Mouse (Mus musculus) intestine, embryonic 16.5 days (tissue): ENCODE measurements around the gene Dalrd3. TPM values are rescaled to one million over a fixed set of nuclear protein-coding genes. Genes with fewer than 3 reads are reported as not detected.

Experiments
- ATAC-seq: fragments of 200-750 bp; cut with Nextera tagmentation; 2 replicates; pipeline ENCODE4 v1.8.0; 2017; ENCODE audit warnings: moderate TSS enrichment, moderate library complexity
- H3K27ac ChIP-seq: fragments of 300-500 bp; sonication (generic); 2 replicates; pipeline ENCODE4 v1.5.1; 2014; ENCODE audit warnings: mild to moderate bottlenecking, low read length
- H3K27me3 ChIP-seq: fragments of 300-500 bp; sonication (generic); replicated peaks from 2 replicates; pipeline ENCODE4 v1.6.1; 2014; ENCODE audit warnings: low read length, control low read depth, mixed read lengths; ENCODE audit not compliant: control insufficient read depth, insufficient read depth
- H3K36me3 ChIP-seq: fragments of 300-500 bp; sonication (generic); 2 replicates; pipeline ENCODE4 v1.6.1; 2014; ENCODE audit warnings: low read length, control low read depth; ENCODE audit not compliant: control insufficient read depth, insufficient read depth
- H3K4me1 ChIP-seq: fragments of 300-500 bp; sonication (generic); 2 replicates; pipeline ENCODE4 v1.6.1; 2014; ENCODE audit warnings: low read length, control low read depth, mixed read lengths; ENCODE audit not compliant: control insufficient read depth, insufficient read depth
- H3K4me2 ChIP-seq: fragments of 300-500 bp; sonication (generic); 2 replicates; pipeline ENCODE4 v1.6.1; 2014; ENCODE audit warnings: low read depth, low read length, control low read depth
- H3K4me3 ChIP-seq: fragments of 300-500 bp; sonication (generic); 2 replicates; pipeline ENCODE4 v1.5.1; 2014; ENCODE audit warnings: mild to moderate bottlenecking, low read length
- H3K9ac ChIP-seq: fragments of 300-500 bp; sonication (generic); 2 replicates; pipeline ENCODE4 v1.6.1; 2014; ENCODE audit warnings: low read depth, low read length
- H3K9me3 ChIP-seq: fragments of 300-500 bp; sonication (generic); 2 replicates; pipeline ENCODE4 v1.6.1; 2016; ENCODE audit warnings: low read length, control low read depth; ENCODE audit not compliant: control insufficient read depth
- WGBS: fragments of 180-500 bp; shearing (Covaris S2); extraction: QIAGEN DNeasy Blood & Tissue Kit; methylation state at CpG from one replicate; pipeline ENCODE4 v1.1.7; 2014; 5-methylcytosine and 5-hydroxymethylcytosine counted together
- polyA plus RNA-seq: library from polyadenylated mRNA; unstranded; fragments of >200 nt; fragmentation: Nextera tagmentation; extraction: Ambion mirVana; gene quantifications from 2 replicates; pipeline ENCODE4 v1.2.1, GENCODE M21; 2015

Dalrd3 gene
- polyA plus RNA-seq = 100 and 115 TPM in 2 replicates

- Histone ChIP-seq H3K4me1 (peaks cover 34% of the 10 kb centered on the region), H3K27me3 (no peaks in the 10 kb centered on the region), H3K36me3 (peaks cover 12% of the 10 kb centered on the region), H3K9me3 (no peaks in the 10 kb centered on the region), H3K9ac (peak within 1 kb of the TSS; percentile 73), H3K27ac (peak within 1 kb of the TSS; percentile 98), H3K4me2 (peak within 1 kb of the TSS; percentile 98), H3K4me3 (peak within 1 kb of the TSS; percentile 82)
- WGBS = 6% methylated on average over 42 of the region's 42 CpGs
- ATAC-seq = peak; percentile 61
Observed at GRCm38 (mm10) chr9:108569381-108570206, at the start of gene Dalrd3. Dalrd3 (plus strand) TSS chr9:108569886.

GRCm38 (mm10) chr9:108521604-108522003 is 48.1 kb upstream of the Dalrd3 start:
- 81% methylated on average over 2 of the region's 2 CpGs for WGBS
- ATAC-seq = no peak
- no peaks in the 10 kb centered on the region for H3K27me3 ChIP-seq
- H3K4me2 ChIP-seq = no peak overlapping the region
- H3K4me3 ChIP-seq = no peak overlapping the region
- H3K4me1 ChIP-seq = peaks cover 10% of the 10 kb centered on the region
- H3K9me3 ChIP-seq = no peaks in the 10 kb centered on the region
- H3K27ac ChIP-seq = no peak overlapping the region
- no peak overlapping the region for H3K9ac ChIP-seq
- no peaks in the 10 kb centered on the region for H3K36me3 ChIP-seq

DNA sequence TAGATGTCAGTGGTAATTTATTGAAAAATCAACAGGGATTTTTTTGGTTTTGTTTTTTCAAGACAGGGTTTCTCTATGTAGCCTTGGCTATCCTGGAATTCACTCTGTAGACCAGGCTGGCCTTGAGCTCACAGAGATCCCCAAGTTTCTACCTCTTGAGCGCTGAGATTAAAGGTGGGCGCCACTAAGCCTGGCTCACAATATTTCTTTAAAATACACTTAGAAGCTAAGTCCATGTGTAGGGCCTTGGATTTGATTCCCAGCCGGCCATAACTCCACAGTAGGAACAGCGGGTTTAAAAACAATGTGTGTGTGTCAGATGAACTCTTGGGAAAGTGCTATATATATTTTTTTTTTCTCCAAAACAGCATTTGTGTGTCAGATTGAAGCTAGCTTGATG is 46.3 kb upstream of the Dalrd3 start:
- H3K4me3 ChIP-seq = no peak overlapping the region
- H3K4me1 ChIP-seq = peaks cover 10% of the 10 kb centered on the region
- H3K27me3 ChIP-seq = no peaks in the 10 kb centered on the region
- WGBS = 95% methylated on average over 4 of the region's 4 CpGs
- no peak overlapping the region for H3K9ac ChIP-seq
- H3K9me3 ChIP-seq = no peaks in the 10 kb centered on the region
- H3K4me2 ChIP-seq = no peak overlapping the region
- no peaks in the 10 kb centered on the region for H3K36me3 ChIP-seq
- no peak overlapping the region for H3K27ac ChIP-seq
- ATAC-seq = no peak

DNA sequence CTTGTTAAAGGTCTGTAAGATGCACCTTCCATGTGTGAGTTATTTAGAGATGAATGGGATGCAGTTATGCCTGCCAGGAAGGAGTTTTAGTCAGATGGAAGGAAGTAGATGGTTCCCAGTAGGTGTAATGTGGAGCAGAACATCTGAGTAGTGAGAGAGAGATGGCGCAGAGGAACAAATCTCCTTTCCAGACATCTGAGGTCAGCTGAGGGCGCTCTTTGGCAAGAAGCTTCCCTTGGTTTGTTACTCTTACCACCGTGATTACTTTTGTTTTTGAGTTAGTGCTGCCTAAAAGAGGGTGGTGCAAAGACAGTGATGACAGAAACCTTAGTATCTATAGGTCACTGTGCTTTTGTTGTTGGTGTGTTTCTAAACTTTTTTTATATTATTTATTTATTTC is 44.3 kb upstream of the Dalrd3 start:
- Histone ChIP-seq H3K4me2 (no peak overlapping the region), H3K4me1 (no peaks in the 10 kb centered on the region), H3K36me3 (peaks cover 4% of the 10 kb centered on the region; the same call in 1 of the 2 replicates), H3K27ac (no peak overlapping the region), H3K9me3 (no peaks in the 10 kb centered on the region), H3K9ac (no peak overlapping the region), H3K27me3 (no peaks in the 10 kb centered on the region), H3K4me3 (no peak overlapping the region)
- ATAC-seq = no peak
- WGBS = 83% methylated on average over 3 of the region's 3 CpGs

DNA sequence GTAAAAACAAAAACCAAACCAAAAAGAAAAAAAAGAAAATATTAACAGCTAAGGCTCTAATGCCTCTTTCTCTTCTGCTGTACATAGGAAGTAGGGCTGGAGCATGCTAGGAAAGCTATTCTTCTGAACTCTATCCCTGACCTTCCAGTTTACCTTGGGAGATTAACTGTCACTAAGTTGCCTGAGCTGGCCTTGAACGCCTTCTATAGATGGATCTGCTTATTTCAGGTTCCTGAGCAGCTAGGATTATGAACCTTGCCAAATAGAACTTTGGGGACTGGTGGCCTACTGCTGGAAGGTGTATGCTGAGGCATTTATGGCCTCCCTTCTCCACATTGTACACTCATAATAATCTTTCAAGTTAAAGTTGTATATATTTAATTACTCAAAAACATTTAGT is 38.7 kb upstream of the Dalrd3 start:
- Histone ChIP-seq H3K36me3 (peaks cover 21% of the 10 kb centered on the region), H3K27ac (no peak overlapping the region), H3K9me3 (no peaks in the 10 kb centered on the region), H3K4me2 (no peak overlapping the region), H3K4me3 (no peak overlapping the region), H3K4me1 (no peaks in the 10 kb centered on the region), H3K27me3 (no peaks in the 10 kb centered on the region), H3K9ac (no peak overlapping the region)
- 89% methylated on average over 1 of the region's 1 CpGs for WGBS
- no peak for ATAC-seq

GRCm38 (mm10) chr9:108531496-108531895 is 38.2 kb upstream of the Dalrd3 start:
- Histone ChIP-seq H3K4me2 (no peak overlapping the region), H3K27ac (no peak overlapping the region), H3K4me1 (no peaks in the 10 kb centered on the region), H3K27me3 (no peaks in the 10 kb centered on the region), H3K36me3 (peaks cover 21% of the 10 kb centered on the region), H3K4me3 (no peak overlapping the region), H3K9me3 (no peaks in the 10 kb centered on the region), H3K9ac (no peak overlapping the region)
- no peak for ATAC-seq
- WGBS = 85% methylated on average over 1 of the region's 1 CpGs

- no peak overlapping the region for H3K9ac ChIP-seq
- H3K27ac ChIP-seq = no peak overlapping the region
- H3K9me3 ChIP-seq = no peaks in the 10 kb centered on the region
- H3K4me3 ChIP-seq = no peak overlapping the region
- peaks cover 27% of the 10 kb centered on the region; the same call in 1 of the 2 replicates for H3K36me3 ChIP-seq
- no peak overlapping the region for H3K4me2 ChIP-seq
- H3K4me1 ChIP-seq = no peaks in the 10 kb centered on the region
- H3K27me3 ChIP-seq = no peaks in the 10 kb centered on the region
- ATAC-seq = no peak
Observed at GRCm38 (mm10) chr9:108540846-108541245, 28.8 kb upstream of the Dalrd3 start.

GRCm38 (mm10) chr9:108545986-108546385 is 23.7 kb upstream of the Dalrd3 start:
- 87% methylated on average over 3 of the region's 3 CpGs for WGBS
- no peak overlapping the region for H3K4me3 ChIP-seq
- H3K27me3 ChIP-seq = no peaks in the 10 kb centered on the region
- H3K9ac ChIP-seq = no peak overlapping the region
- H3K36me3 ChIP-seq = peaks cover 28% of the 10 kb centered on the region
- H3K9me3 ChIP-seq = no peaks in the 10 kb centered on the region
- no peak for ATAC-seq
- H3K4me1 ChIP-seq = no peaks in the 10 kb centered on the region
- no peak overlapping the region for H3K27ac ChIP-seq
- H3K4me2 ChIP-seq = no peak overlapping the region

- no peak overlapping the region for H3K9ac ChIP-seq
- 78% methylated on average over 1 of the region's 1 CpGs for WGBS
- peaks cover 27% of the 10 kb centered on the region for H3K36me3 ChIP-seq
- H3K9me3 ChIP-seq = no peaks in the 10 kb centered on the region
- H3K27ac ChIP-seq = no peak overlapping the region
- H3K27me3 ChIP-seq = no peaks in the 10 kb centered on the region
- H3K4me2 ChIP-seq = no peak overlapping the region
- ATAC-seq = no peak
- H3K4me1 ChIP-seq = no peaks in the 10 kb centered on the region
- no peak overlapping the region for H3K4me3 ChIP-seq
Observed at GRCm38 (mm10) chr9:108546875-108547274, 22.8 kb upstream of the Dalrd3 start.
